Mouse (Mus musculus): ENCODE data around the gene Bcl2l13. TPM values are rescaled to one million over a fixed set of nuclear protein-coding genes. Genes with fewer than 3 reads are reported as not detected.
"Not testable (repeated sequence)": the region's sequence is repeated elsewhere in the genome, so short reads cannot be mapped to it uniquely, and the experiment has no call there.

Gene Bcl2l13
- polyA plus RNA-seq, 1 experiment from 2014 or later, result 25.8 TPM

- DNase-seq (ENCODE audit: low spot score), result peak; percentile 60
Observed at GRCm38 (mm10) chr6:120901776-120902645, 66.0 kb downstream of the Bcl2l13 start.

- DNase-seq (ENCODE audit: low spot score), result peak; percentile 61
Observed at GRCm38 (mm10) chr6:120903450-120903912, 67.5 kb downstream of the Bcl2l13 start.

GRCm38 (mm10) chr6:120903961-120904360 lies 67.9 kb downstream of the Bcl2l13 start:
- DNase-seq (ENCODE audit: low spot score), result no peak

- DNase-seq (ENCODE audit: low spot score), result no peak
Observed at GRCm38 (mm10) chr6:120905111-120905510, 69.1 kb downstream of the Bcl2l13 start.

GRCm38 (mm10) chr6:120906521-120906920 lies 70.5 kb downstream of the Bcl2l13 start:
- DNase-seq (ENCODE audit: low spot score), result no peak

GRCm38 (mm10) chr6:120907876-120908597 lies 72.0 kb downstream of the Bcl2l13 start:
- not testable (repeated sequence) for DNase-seq (ENCODE audit: low spot score)

- no peak for DNase-seq (ENCODE audit: low spot score)
Observed at GRCm38 (mm10) chr6:120909501-120909900, 73.5 kb downstream of the Bcl2l13 start.

- peak; percentile 56 for DNase-seq (ENCODE audit: low spot score)
Observed at GRCm38 (mm10) chr6:120911213-120912007, 75.4 kb downstream of the Bcl2l13 start.

- no peak for DNase-seq (ENCODE audit: low spot score)
Observed at GRCm38 (mm10) chr6:120912931-120913330, 76.9 kb downstream of the Bcl2l13 start.

- no peak for DNase-seq (ENCODE audit: low spot score)
Observed at GRCm38 (mm10) chr6:120913783-120914182, 77.8 kb downstream of the Bcl2l13 start.

- DNase-seq (ENCODE audit: low spot score), result no peak
Observed at GRCm38 (mm10) chr6:120914533-120914910, 78.5 kb downstream of the Bcl2l13 start.

GRCm38 (mm10) chr6:120914911-120915648 lies 79.1 kb downstream of the Bcl2l13 start:
- DNase-seq (ENCODE audit: low spot score), result peak; percentile 76

GRCm38 (mm10) chr6:120915649-120915975 lies 79.6 kb downstream of the Bcl2l13 start:
- DNase-seq (ENCODE audit: low spot score), result no peak

GRCm38 (mm10) chr6:120916074-120916971 lies 80.3 kb downstream of the Bcl2l13 start, which contains the start of gene Bid:
Gene Bid (minus strand): TSS chr6:120916853.
- peak; percentile 92 for DNase-seq (ENCODE audit: low spot score)

GRCm38 (mm10) chr6:120916972-120917881 lies 81.2 kb downstream of the Bcl2l13 start:
- not testable (repeated sequence) for DNase-seq (ENCODE audit: low spot score)

- DNase-seq (ENCODE audit: low spot score), result no peak
Observed at GRCm38 (mm10) chr6:120917975-120918374, 82.0 kb downstream of the Bcl2l13 start.

- DNase-seq (ENCODE audit: low spot score), result not testable (repeated sequence)
Observed at GRCm38 (mm10) chr6:120924791-120925321, 88.8 kb downstream of the Bcl2l13 start.

- DNase-seq (ENCODE audit: low spot score), result no peak
Observed at GRCm38 (mm10) chr6:120926880-120927279, 90.9 kb downstream of the Bcl2l13 start.

Measured in thymus, postnatal 0 days (tissue).